Mouse (Mus musculus) brain, embryonic 14.5 days (tissue): ENCODE measurements around the gene Cdyl. TPM values are rescaled to one million over a fixed set of nuclear protein-coding genes. Genes with fewer than 3 reads are reported as not detected.
A peak's percentile ranks its signal among the peaks of the same experiment; 100 is the strongest.

Source experiments
- DNase-seq: peaks from one replicate; pipeline ENCODE4 v3.0.0-alpha.2; 2011; ENCODE audit warnings: low read depth
- CTCF ChIP-seq: fragments of 200-500 bp; IDR thresholded peaks from 2 replicates; pipeline ENCODE4 v1.5.1; 2012; ENCODE audit warnings: inconsistent platforms, mild to moderate bottlenecking, moderate library complexity, borderline replicate concordance; ENCODE audit not compliant: insufficient read depth, insufficient read length; ENCODE audit errors: extremely low read depth
- POLR2A ChIP-seq: fragments of 200-500 bp; IDR thresholded peaks from 2 replicates; pipeline ENCODE4 v1.6.1; 2012; ENCODE audit warnings: mild to moderate bottlenecking, inconsistent platforms, borderline replicate concordance; ENCODE audit not compliant: poor library complexity, insufficient read depth, insufficient read length, severe bottlenecking; ENCODE audit errors: extremely low read depth
- polyA plus RNA-seq: library from polyadenylated mRNA; depleted of rRNA; stranded (reverse); fragments of >200 nt; gene quantifications from 2 replicates; pipeline ENCODE4 v1.2.3, GENCODE M21; 2012

Gene Cdyl
- polyA plus RNA-seq, 1 experiment: 6.9 TPM

- no peak for TF ChIP-seq POLR2A
- no peak for TF ChIP-seq CTCF
- no peak for DNase-seq
These were observed 121.1 kb downstream of the Cdyl start for GRCm38 (mm10) chr13:35780714-35781113.

GRCm38 (mm10) chr13:35781755-35782154, 122.1 kb downstream of the Cdyl start:
- TF ChIP-seq POLR2A: no peak
- no peak for TF ChIP-seq CTCF
- DNase-seq: no peak

- TF ChIP-seq POLR2A (no peak), CTCF (peak; percentile 65; the same call in 1 of the 2 replicates)
- peak; percentile 57 for DNase-seq
These were observed 123.3 kb downstream of the Cdyl start for GRCm38 (mm10) chr13:35782949-35783348.

- TF ChIP-seq CTCF (no peak), POLR2A (no peak)
These were observed 123.9 kb downstream of the Cdyl start for GRCm38 (mm10) chr13:35783576-35783975.

GRCm38 (mm10) chr13:35784281-35784680, 124.6 kb downstream of the Cdyl start:
- no peak for TF ChIP-seq CTCF
- no peak for DNase-seq

More at GRCm38 (mm10) chr13:35783576-35783975, 123.9 kb downstream of the Cdyl start:
- DNase-seq: no peak

- DNase-seq: no peak
- TF ChIP-seq CTCF (no peak), POLR2A (no peak)
These were observed 125.8 kb downstream of the Cdyl start for GRCm38 (mm10) chr13:35785330-35785939.

- peak; percentile 32 for DNase-seq
- TF ChIP-seq CTCF: no peak
- TF ChIP-seq POLR2A: no peak
These were observed 127.2 kb downstream of the Cdyl start for GRCm38 (mm10) chr13:35786726-35787399.

GRCm38 (mm10) chr13:35789577-35789976, 129.9 kb downstream of the Cdyl start:
- no peak for TF ChIP-seq CTCF
- no peak for DNase-seq

GRCm38 (mm10) chr13:35790431-35790830, 130.8 kb downstream of the Cdyl start:
- no peak for DNase-seq
- TF ChIP-seq CTCF: no peak
- TF ChIP-seq POLR2A: no peak

GRCm38 (mm10) chr13:35794309-35794708, 134.7 kb downstream of the Cdyl start:
- DNase-seq: no peak
- TF ChIP-seq CTCF (no peak), POLR2A (no peak)

- DNase-seq: no peak
- no peak for TF ChIP-seq CTCF
These were observed 135.1 kb downstream of the Cdyl start for GRCm38 (mm10) chr13:35794774-35795173.

- no peak for DNase-seq
- no peak for TF ChIP-seq CTCF
- TF ChIP-seq POLR2A: no peak
These were observed 136.3 kb downstream of the Cdyl start for GRCm38 (mm10) chr13:35795887-35796286.
